Mouse (Mus musculus) forebrain, embryonic 14.5 days (tissue): ENCODE measurements around the gene Krt42. TPM values are rescaled to one million over a fixed set of nuclear protein-coding genes. Genes with fewer than 3 reads are reported as not detected.

Source experiments
- ATAC-seq: fragments of 200-750 bp; cut with Nextera tagmentation; 2 replicates; pipeline ENCODE4 v1.8.0; 2017; ENCODE audit warnings: mild to moderate bottlenecking, moderate library complexity
- DNase-seq: peaks from one replicate; pipeline ENCODE4 v3.0.0-alpha.2; 2015; ENCODE audit warnings: low spot score
- H3K27ac ChIP-seq: fragments of 300-500 bp; sonication (generic); 2 replicates; pipeline ENCODE4 v1.5.1; 2014; ENCODE audit warnings: low read depth, mild to moderate bottlenecking, control low read depth, low read length, moderate library complexity
- H3K27me3 ChIP-seq: fragments of 300-500 bp; sonication (generic); replicated peaks from 2 replicates; pipeline ENCODE4 v1.6.1; 2014; ENCODE audit warnings: low read length, control low read depth, mixed read lengths; ENCODE audit not compliant: control insufficient read depth, insufficient read depth
- H3K36me3 ChIP-seq: fragments of 300-500 bp; sonication (generic); 2 replicates; pipeline ENCODE4 v1.6.1; 2014; ENCODE audit warnings: low read length, control low read depth; ENCODE audit not compliant: control insufficient read depth, insufficient read depth
- H3K4me1 ChIP-seq: fragments of 300-500 bp; sonication (generic); 2 replicates; pipeline ENCODE4 v1.6.1; 2014; ENCODE audit warnings: antibody characterized with exemption, low read length, control low read depth; ENCODE audit not compliant: control insufficient read depth, insufficient read depth
- H3K4me2 ChIP-seq: fragments of 300-500 bp; sonication (generic); 2 replicates; pipeline ENCODE4 v1.6.1; 2014; ENCODE audit warnings: mild to moderate bottlenecking, control low read depth, low read length
- H3K4me3 ChIP-seq: fragments of 300-500 bp; sonication (generic); 2 replicates; pipeline ENCODE4 v1.5.1; 2014; ENCODE audit warnings: low read depth, low read length, control low read depth
- H3K9ac ChIP-seq: fragments of 300-500 bp; sonication (generic); 2 replicates; pipeline ENCODE4 v1.6.1; 2014; ENCODE audit warnings: mild to moderate bottlenecking, low read length, control low read depth, moderate library complexity
- H3K9me3 ChIP-seq: fragments of 300-500 bp; sonication (generic); replicated peaks from 2 replicates; pipeline ENCODE4 v1.6.1; 2016; ENCODE audit warnings: low read length, control low read depth, mixed read lengths; ENCODE audit not compliant: control insufficient read depth
- WGBS: fragments of 180-500 bp; shearing (Covaris S2); extraction: QIAGEN DNeasy Blood & Tissue Kit; methylation state at CpG from one replicate; pipeline ENCODE4 v1.1.7; 2014; 5-methylcytosine and 5-hydroxymethylcytosine counted together
- polyA plus RNA-seq: library from polyadenylated mRNA; unstranded; fragments of >200 nt; fragmentation: Nextera tagmentation; extraction: Ambion mirVana; gene quantifications from 2 replicates; pipeline ENCODE4 v1.2.1, GENCODE M21; 2014

The Krt42 gene
- polyA plus RNA-seq, 1 experiment from 2014 or later, result not detected

DNA sequence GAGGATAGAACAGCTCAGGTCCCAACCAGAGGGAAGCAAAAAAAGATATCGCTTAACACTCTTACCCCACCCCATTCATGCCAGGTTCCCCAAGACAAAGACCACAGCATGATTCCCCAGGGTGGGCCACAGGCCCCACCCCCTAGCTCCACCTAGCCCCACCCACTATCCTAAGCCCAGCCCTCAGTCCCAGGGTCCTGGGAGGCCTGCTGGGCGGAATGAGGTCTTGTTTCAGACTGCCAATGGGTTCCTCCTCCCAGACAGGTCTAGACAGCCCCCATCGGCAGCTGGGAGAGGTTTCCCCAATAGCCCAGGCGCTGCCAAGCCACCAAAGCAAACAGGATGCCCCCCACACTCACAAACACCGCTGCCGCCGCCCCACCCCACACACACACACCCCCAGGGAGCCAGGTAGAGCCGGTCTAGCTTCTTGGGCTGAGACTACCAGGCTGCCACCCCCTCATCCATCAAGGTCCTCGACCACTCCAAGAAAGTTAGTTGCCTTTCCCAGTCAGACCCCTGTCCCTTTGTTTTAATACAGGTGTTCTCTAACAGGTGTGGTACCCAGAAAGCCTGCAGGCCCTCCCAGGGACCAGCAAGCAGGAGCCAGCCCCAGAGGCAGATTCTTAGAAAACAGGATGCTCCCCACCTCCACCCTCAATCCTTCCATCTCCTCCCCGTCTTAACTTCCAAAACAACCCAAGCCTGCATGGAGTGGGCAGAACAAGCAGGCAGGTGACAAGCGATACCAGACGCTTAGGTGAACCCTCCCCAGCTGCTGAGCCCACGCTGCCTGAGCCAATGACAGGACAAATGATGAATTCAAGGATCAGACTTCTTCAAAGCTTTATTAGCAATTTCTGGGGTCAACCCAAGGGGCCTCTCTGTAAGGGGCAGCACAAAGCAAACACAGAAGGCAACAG, 7.4 kb downstream of the Krt42 start:
- Histone ChIP-seq H3K4me1 (no peaks in the 10 kb centered on the region), H3K27ac (no peak overlapping the region), H3K9me3 (no peaks in the 10 kb centered on the region), H3K4me3 (no peak overlapping the region), H3K27me3 (no peaks in the 10 kb centered on the region), H3K4me2 (no peak overlapping the region), H3K36me3 (no peaks in the 10 kb centered on the region), H3K9ac (no peak overlapping the region)
- WGBS, result 28% methylated on average over 13 of the region's 13 CpGs
- no peak for ATAC-seq
- DNase-seq, result no peak

DNA sequence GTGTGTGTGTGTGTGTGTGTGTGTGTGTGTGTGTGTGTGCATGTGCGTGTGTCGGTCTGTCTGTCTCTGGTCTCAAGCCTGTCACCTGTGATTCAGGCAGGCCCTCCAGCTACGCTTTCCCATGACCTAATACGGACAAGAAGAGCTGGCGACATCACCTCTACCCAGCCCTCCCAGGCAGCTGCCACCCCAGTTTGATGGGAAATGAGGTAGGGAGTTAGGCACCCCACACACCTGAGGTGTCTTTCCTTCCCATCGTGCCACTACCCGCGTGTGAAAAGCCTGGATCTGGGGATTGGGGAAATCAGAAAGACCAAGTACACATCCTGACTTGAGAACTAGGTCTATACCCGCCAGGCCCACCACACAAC, 8.5 kb downstream of the Krt42 start:
- Histone ChIP-seq H3K4me1 (no peaks in the 10 kb centered on the region), H3K9me3 (no peaks in the 10 kb centered on the region), H3K4me3 (no peak overlapping the region), H3K9ac (no peak overlapping the region), H3K27ac (no peak overlapping the region), H3K36me3 (no peaks in the 10 kb centered on the region), H3K27me3 (no peaks in the 10 kb centered on the region), H3K4me2 (no peak overlapping the region)
- WGBS, result 81% methylated on average over 9 of the region's 9 CpGs
- DNase-seq (no peak), ATAC-seq (no peak)

- Histone ChIP-seq H3K9me3 (no peaks in the 10 kb centered on the region), H3K4me1 (no peaks in the 10 kb centered on the region), H3K9ac (no peak within 1 kb of the TSS), H3K27me3 (no peaks in the 10 kb centered on the region), H3K4me3 (no peak within 1 kb of the TSS), H3K27ac (no peak within 1 kb of the TSS), H3K4me2 (no peak within 1 kb of the TSS), H3K36me3 (no peaks in the 10 kb centered on the region)
- 73% methylated on average over 20 of the region's 21 CpGs for whole genome bisulfite sequencing
- DNase-seq (peak; percentile 26), ATAC-seq (no peak)
Measured at GRCm38 (mm10) chr11:100260514-100261234, 9.0 kb downstream of the Krt42 start, which contains the start of gene Krt17. Krt17 (minus strand) TSS chr11:100261029.

DNA sequence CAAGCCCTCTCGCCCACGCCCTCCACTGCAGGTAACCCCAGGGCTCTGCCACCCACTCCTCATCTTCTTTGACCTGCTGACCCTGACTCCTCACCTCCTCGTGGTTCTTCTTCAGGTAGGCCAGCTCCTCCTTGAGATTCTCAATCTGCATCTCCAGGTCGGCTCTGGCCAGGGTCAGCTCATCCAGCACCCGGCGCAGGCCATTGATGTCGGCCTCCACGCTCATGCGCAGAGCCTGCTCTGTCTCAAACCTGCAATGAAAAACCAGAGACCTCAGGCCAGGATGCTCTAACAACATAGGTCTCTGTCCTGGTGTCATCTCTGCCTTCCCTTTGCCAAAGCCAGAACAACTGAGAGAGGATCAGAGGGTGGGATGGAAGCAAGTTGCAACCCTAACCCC, 10.6 kb downstream of the Krt42 start:
- H3K27me3 ChIP-seq, result no peaks in the 10 kb centered on the region
- no peak overlapping the region for H3K4me2 ChIP-seq
- ATAC-seq (no peak), DNase-seq (no peak)
- no peaks in the 10 kb centered on the region for H3K36me3 ChIP-seq
- H3K9ac ChIP-seq, result no peak overlapping the region
- WGBS, result 96% methylated on average over 9 of the region's 9 CpGs
- no peak overlapping the region for H3K4me3 ChIP-seq
- H3K4me1 ChIP-seq, result no peaks in the 10 kb centered on the region
- no peak overlapping the region for H3K27ac ChIP-seq
- H3K9me3 ChIP-seq, result no peaks in the 10 kb centered on the region

GRCm38 (mm10) chr11:100257967-100258366, 11.7 kb downstream of the Krt42 start:
- H3K27me3 ChIP-seq, result no peaks in the 10 kb centered on the region
- DNase-seq, result no peak
- no peak overlapping the region for H3K27ac ChIP-seq
- no peak overlapping the region for H3K4me2 ChIP-seq
- no peaks in the 10 kb centered on the region for H3K4me1 ChIP-seq
- H3K4me3 ChIP-seq, result no peak overlapping the region
- ATAC-seq, result no peak
- WGBS, result 97% methylated on average over 1 of the region's 1 CpGs
- no peaks in the 10 kb centered on the region for H3K9me3 ChIP-seq
- no peaks in the 10 kb centered on the region for H3K36me3 ChIP-seq
- no peak overlapping the region for H3K9ac ChIP-seq

DNA sequence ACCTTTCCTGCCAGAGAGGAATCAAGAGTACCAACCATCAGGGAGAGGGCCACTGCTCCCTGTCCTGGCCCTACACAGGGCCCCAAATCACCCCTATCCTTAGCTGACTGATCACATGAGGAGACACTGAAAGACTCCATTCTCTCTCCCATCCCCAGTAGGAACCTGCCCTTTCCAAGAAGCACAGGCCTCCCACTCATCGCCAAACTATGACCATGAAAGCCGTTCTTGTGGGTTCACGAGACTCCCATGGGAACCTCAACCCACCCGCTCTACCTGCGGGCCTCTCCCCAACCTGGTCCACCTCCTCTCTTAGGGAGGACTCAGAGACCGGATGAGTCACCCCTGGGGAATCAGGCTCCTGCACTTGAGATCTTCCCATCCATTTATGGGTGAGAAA, 14.2 kb downstream of the Krt42 start:
- ATAC-seq (no peak), DNase-seq (no peak)
- no peak overlapping the region for H3K9ac ChIP-seq
- H3K4me1 ChIP-seq, result no peaks in the 10 kb centered on the region
- WGBS, result 95% methylated on average over 6 of the region's 6 CpGs
- no peak overlapping the region for H3K4me2 ChIP-seq
- no peaks in the 10 kb centered on the region for H3K27me3 ChIP-seq
- H3K27ac ChIP-seq, result no peak overlapping the region
- no peaks in the 10 kb centered on the region for H3K36me3 ChIP-seq
- H3K9me3 ChIP-seq, result no peaks in the 10 kb centered on the region
- no peak overlapping the region for H3K4me3 ChIP-seq

GRCm38 (mm10) chr11:100254360-100255090, 15.1 kb downstream of the Krt42 start:
- no peak overlapping the region for H3K9ac ChIP-seq
- no peaks in the 10 kb centered on the region for H3K4me1 ChIP-seq
- no peaks in the 10 kb centered on the region for H3K27me3 ChIP-seq
- H3K4me2 ChIP-seq, result no peak overlapping the region
- H3K4me3 ChIP-seq, result no peak overlapping the region
- no peak overlapping the region for H3K27ac ChIP-seq
- ATAC-seq (no peak), DNase-seq (no peak)
- H3K36me3 ChIP-seq, result no peaks in the 10 kb centered on the region
- WGBS, result 69% methylated on average over 5 of the region's 5 CpGs
- no peaks in the 10 kb centered on the region for H3K9me3 ChIP-seq

DNA sequence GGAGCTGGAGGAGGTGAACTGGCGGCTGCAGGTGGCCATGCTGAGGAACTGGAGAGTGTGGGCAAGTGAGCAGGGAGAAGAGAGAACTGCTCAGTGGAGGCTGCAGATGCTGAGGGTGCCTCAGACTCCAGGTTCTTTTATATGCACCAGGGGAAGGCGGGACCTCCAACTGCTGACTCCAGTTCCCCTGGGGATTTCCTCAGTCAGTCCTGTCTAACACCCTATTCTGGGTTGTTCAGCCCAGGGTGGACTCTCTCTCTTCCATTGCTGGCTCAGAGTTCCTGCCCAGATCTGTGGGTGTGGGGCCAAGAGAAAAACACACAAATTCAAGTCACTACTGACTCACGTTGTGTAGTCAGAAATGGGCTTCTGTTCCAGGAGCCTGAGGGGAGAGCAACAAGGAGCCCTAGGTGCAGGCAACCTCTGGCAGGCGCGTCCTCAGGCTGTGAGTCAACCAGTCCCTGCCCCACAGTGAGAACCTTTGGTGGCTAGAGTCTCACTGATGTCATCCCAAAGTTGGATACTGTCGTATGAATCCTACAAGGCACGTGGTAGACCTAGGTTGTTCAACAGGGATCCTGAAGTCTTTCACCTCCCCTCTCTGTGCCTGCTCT, 20.7 kb downstream of the Krt42 start, which contains the start of gene Krt16:
Gene Krt16, minus strand, starts transcription at position 51 of the 614 bp plus-strand sequence.
- no peak for ATAC-seq
- H3K9me3 ChIP-seq, result no peaks in the 10 kb centered on the region
- H3K4me2 ChIP-seq, result no peak within 1 kb of the TSS
- H3K9ac ChIP-seq, result no peak within 1 kb of the TSS
- H3K4me3 ChIP-seq, result no peak within 1 kb of the TSS
- H3K27me3 ChIP-seq, result no peaks in the 10 kb centered on the region
- no peak for DNase-seq
- no peaks in the 10 kb centered on the region for H3K36me3 ChIP-seq
- WGBS, result 85% methylated on average over 7 of the region's 7 CpGs
- no peak within 1 kb of the TSS for H3K27ac ChIP-seq
- H3K4me1 ChIP-seq, result no peaks in the 10 kb centered on the region
